ENCODE assay signal across 10 mouse cellular contexts in the genomic region with DNA sequence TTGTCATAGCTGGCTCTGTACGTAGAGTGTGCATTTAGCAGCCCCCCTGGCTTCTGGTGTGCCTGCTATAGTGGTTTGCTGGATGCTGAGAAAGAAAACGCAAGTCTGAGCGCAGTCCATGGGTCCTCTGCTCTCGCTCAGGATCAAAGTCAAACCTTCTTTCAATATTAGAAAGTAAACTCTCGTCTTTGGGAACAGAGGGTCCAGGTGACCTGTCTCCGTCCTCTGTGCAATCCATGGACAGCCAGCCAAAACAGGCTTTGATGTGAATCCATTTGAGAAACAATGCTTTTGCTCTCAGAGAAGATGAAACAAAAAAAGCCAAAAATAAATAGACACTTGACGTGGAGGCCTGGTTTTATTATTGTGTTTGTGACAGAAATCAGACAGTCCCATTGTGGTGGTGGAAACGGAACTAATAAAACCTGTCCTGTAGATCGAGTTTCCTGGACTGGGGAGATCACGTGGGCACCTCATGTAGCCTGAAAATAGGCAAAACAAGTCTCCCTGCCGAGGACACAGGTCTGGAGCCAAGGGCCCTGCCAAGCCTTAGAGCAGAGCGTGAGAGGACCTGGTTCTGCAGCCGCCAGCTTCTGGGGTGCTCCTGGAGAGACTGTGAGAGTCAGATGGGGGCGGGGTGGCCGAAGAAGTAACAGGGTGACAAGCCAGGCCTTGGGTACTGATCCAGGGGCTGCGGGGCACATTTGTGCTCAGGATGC. TPM values are rescaled to one million over a fixed set of nuclear protein-coding genes. Genes with fewer than 3 reads are reported as not detected.
A peak's percentile ranks its signal among the peaks of the same experiment; 100 is the strongest.
DNase-seq lines count a peak whose midpoint lies in the region; ATAC-seq and TF ChIP-seq lines count a peak whose summit lies in the region.
"Had no signal": no experiment of that assay in that cellular context is flagged by ENCODE, and none has a peak within 500 bp of the region (broad histone marks: within the 10 kb centered on the region; RNA-seq: fewer than 3 reads in every experiment).

No protein-coding gene starts in this region.

- H3K27ac ChIP-seq in left cerebral cortex, adult 2 months = peak overlapping the region; percentile 22
- H3K27ac ChIP-seq in stomach, postnatal 0 days (replicated peaks) = no peak overlapping the region
- no peak overlapping the region for H3K27ac ChIP-seq in forebrain, embryonic 13.5 days
- H3K27ac ChIP-seq: heart, embryonic 13.5 days had no signal

- H3K27me3 ChIP-seq in stomach, postnatal 0 days (ENCODE audit: control insufficient read depth, insufficient read depth, low read length) = no peaks in the 10 kb centered on the region
- H3K27me3 ChIP-seq in forebrain, embryonic 13.5 days = no peaks in the 10 kb centered on the region
- H3K27me3 ChIP-seq: heart, embryonic 13.5 days; megakaryocyte, embryonic 14.5 days had no signal

- H3K4me1 ChIP-seq in stomach, postnatal 0 days (replicated peaks; ENCODE audit: control insufficient read depth, insufficient read depth) = no peaks in the 10 kb centered on the region
- peaks cover 10% of the 10 kb centered on the region; the same call in 1 of the 2 replicates for H3K4me1 ChIP-seq in forebrain, embryonic 13.5 days

- no peak overlapping the region for H3K4me2 ChIP-seq in stomach, postnatal 0 days (replicated peaks; ENCODE audit: low read depth)
- H3K4me2 ChIP-seq in forebrain, embryonic 13.5 days = no peak overlapping the region
- H3K4me2 ChIP-seq: heart, embryonic 13.5 days had no signal

- intact Hi-C loops in left cerebral cortex, adult 2 months (cut with DNase I) = no loop called here

- no peaks in the 10 kb centered on the region for H3K9me3 ChIP-seq in stomach, postnatal 0 days (ENCODE audit: control insufficient read depth, low read length)
- H3K9me3 ChIP-seq in forebrain, embryonic 13.5 days (replicated peaks) = no peaks in the 10 kb centered on the region
- H3K9me3 ChIP-seq: heart, embryonic 13.5 days had no signal

- no peak overlapping the region for H3K9ac ChIP-seq in stomach, postnatal 0 days (ENCODE audit: low read length)
- no peak overlapping the region for H3K9ac ChIP-seq in forebrain, embryonic 13.5 days
- H3K9ac ChIP-seq: heart, embryonic 13.5 days had no signal

- no peak for TF ChIP-seq CTCF in left cerebral cortex, adult 2 months (IDR thresholded peaks at IDR 0.05)
- TF ChIP-seq CTCF in stomach, postnatal 0 days (IDR thresholded peaks at IDR 0.05; ENCODE audit: low read depth) = no peak

- DNase-seq in left cerebral cortex, adult 2 months (ENCODE audit: extremely low spot score in 1 of 2, low spot score in 2 of 2) = no peak
- no peak for DNase-seq in left cerebral cortex, adult 8-10 months (ENCODE audit: low spot score in 2 of 2)
- peak; percentile 60 for DNase-seq in kidney, postnatal 10 days
- no peak for DNase-seq in stomach, postnatal 0 days (ENCODE audit: low spot score)
- DNase-seq in adipocyte (ENCODE audit: low spot score) = no peak
- DNase-seq: layer of hippocampus, postnatal 36 days had no signal

- WGBS in stomach, postnatal 0 days = 64% methylated on average over 16 of the region's 16 CpGs
- WGBS in forebrain, embryonic 13.5 days = 80% methylated on average over 16 of the region's 16 CpGs

- no peak for TF ChIP-seq EP300 in stomach, postnatal 0 days (optimal IDR thresholded peaks at IDR 0.05)

- H3K36me3 ChIP-seq in stomach, postnatal 0 days (ENCODE audit: control insufficient read depth, insufficient read depth, low read length) = no peaks in the 10 kb centered on the region
- H3K36me3 ChIP-seq in forebrain, embryonic 13.5 days (ENCODE audit: poor library complexity, severe bottlenecking) = peaks cover 36% of the 10 kb centered on the region

- H3K4me3 ChIP-seq in left cerebral cortex, adult 2 months = no peak overlapping the region
- H3K4me3 ChIP-seq in stomach, postnatal 0 days (ENCODE audit: low read depth, low read length) = no peak overlapping the region
- H3K4me3 ChIP-seq in forebrain, embryonic 13.5 days = no peak overlapping the region
- H3K4me3 ChIP-seq: heart, embryonic 13.5 days; megakaryocyte, embryonic 14.5 days had no signal

- 0 out of 2 replicates have a peak, but pooled peaks have one; percentile 32 for ATAC-seq in common myeloid progenitor, adult 5-6 weeks (replicated peaks; ENCODE audit: low read depth, poor library complexity, severe bottlenecking)
- peak; percentile 27 for ATAC-seq in stomach, postnatal 0 days (ENCODE audit: low FRiP score, low TSS enrichment)
- no peak for ATAC-seq in forebrain, embryonic 13.5 days

RNA-seq across cellular contexts. Expression of a gene that starts 7.5 kb away (rescaled TPM):
- 10 to 100 TPM; 39.8 to 48.9 TPM for total RNA-seq in left cerebral cortex, adult 2 months (2021)
- 10 to 100 TPM; 42.5 to 47.9 (median 45.1) TPM for total RNA-seq in left cerebral cortex, adult 8-10 months (2022)
- 12.5 and 15.9 TPM in 2 replicates for total RNA-seq in common myeloid progenitor, adult 5-6 weeks (2017)
- polyA plus RNA-seq in stomach, postnatal 0 days (2015; fragmentation: Nextera tagmentation; extraction: Ambion mirVana) = 25.8 and 27.0 TPM in 2 replicates
- polyA plus RNA-seq in forebrain, embryonic 13.5 days (2015; fragmentation: Nextera tagmentation; extraction: Ambion mirVana) = 70.9 and 72.2 TPM in 2 replicates

RNA-seq across cellular contexts. Expression of a gene that starts 46.7 kb away (rescaled TPM):
- total RNA-seq in left cerebral cortex, adult 2 months (2021) = 10 to 100 TPM; 65.9 to 75.4 TPM
- total RNA-seq in left cerebral cortex, adult 8-10 months (2022) = 10 to 100 TPM; 56.8 to 64.8 (median 62.6) TPM
- 10.6 and 12.2 TPM in 2 replicates for total RNA-seq in common myeloid progenitor, adult 5-6 weeks (2017)
- polyA plus RNA-seq in stomach, postnatal 0 days (2015; fragmentation: Nextera tagmentation; extraction: Ambion mirVana) = 0.91 and 1.2 TPM in 2 replicates
- 6.4 and 7.4 TPM in 2 replicates for polyA plus RNA-seq in forebrain, embryonic 13.5 days (2015; fragmentation: Nextera tagmentation; extraction: Ambion mirVana)
